Mouse (Mus musculus): Measurements from ENCODE around the gene Nusap1. TPM values are rescaled to one million over a fixed set of nuclear protein-coding genes. Genes with fewer than 3 reads are reported as not detected.
"Not testable (repeated sequence)": the region's sequence is repeated elsewhere in the genome, so short reads cannot be mapped to it uniquely, and the experiment has no call there.

The Nusap1 gene
- total RNA-seq, 1 experiment, result 28.4 TPM

- peaks cover 3% of the 10 kb centered on the region; the same call in 1 of the 2 replicates for H3K36me3 ChIP-seq (ENCODE audit: control insufficient read depth, insufficient read depth, low read length, poor library complexity, severe bottlenecking)
- H3K4me1 ChIP-seq (ENCODE audit: control insufficient read depth in 2 of 2, insufficient read depth in 2 of 2, low read length in 2 of 2, poor library complexity in 1 of 2), result no peaks in the 10 kb centered on the region; a peak in 2 of 4 replicates
- in situ Hi-C loops (cut with MboI; ENCODE audit: low sequenced_read_pairs in 2 of 2, unreplicated experiment in 2 of 2), result no loop called here
- TF ChIP-seq ZNF384 (IDR thresholded peaks at IDR 0.05; ENCODE audit: low read depth, low read length) (no peak), MAFK (IDR thresholded peaks at IDR 0.05; ENCODE audit: insufficient read depth, low read depth, low read length) (no peak), HCFC1 (IDR thresholded peaks at IDR 0.05; ENCODE audit: borderline replicate concordance, insufficient read depth, low read length) (peak; percentile 87), CHD2 (IDR thresholded peaks at IDR 0.05; ENCODE audit: low read depth, low read length) (no peak; the same call in 1 of the 2 replicates)
- peak; percentile 89 for DNase-seq (ENCODE audit: low read depth, low spot score)
- H3K4me3 ChIP-seq (ENCODE audit: insufficient read depth in 1 of 2, low read depth in 1 of 2, low read length in 2 of 2, poor library complexity in 1 of 2, severe bottlenecking in 1 of 2), result peak within 1 kb of the TSS; percentile 93 to 99
- H3K27ac ChIP-seq (ENCODE audit: insufficient read depth, low read depth, low read length, poor library complexity, severe bottlenecking), result no peak within 1 kb of the TSS
- no peaks in the 10 kb centered on the region for H3K9me3 ChIP-seq (ENCODE audit: control insufficient read depth, insufficient read depth, low read depth, low read length)
- H3K9ac ChIP-seq (ENCODE audit: insufficient read depth, low read depth, low read length, poor library complexity, severe bottlenecking), result peak within 1 kb of the TSS; percentile 99
Observed at GRCm38 (mm10) chr2:119662220-119663182, 44.4 kb downstream of the Nusap1 start, which contains the start of gene Ndufaf1. Gene Ndufaf1, minus strand, starts transcription at chr2:119662827.

- H3K9me3 ChIP-seq (ENCODE audit: control insufficient read depth, insufficient read depth, low read depth, low read length); H3K9ac ChIP-seq (ENCODE audit: insufficient read depth, low read depth, low read length, poor library complexity, severe bottlenecking); H3K4me1 ChIP-seq (ENCODE audit: control insufficient read depth in 2 of 2, insufficient read depth in 2 of 2, low read length in 2 of 2, poor library complexity in 1 of 2); H3K27ac ChIP-seq (ENCODE audit: insufficient read depth, low read depth, low read length, poor library complexity, severe bottlenecking); H3K4me3 ChIP-seq (ENCODE audit: insufficient read depth in 1 of 2, low read depth in 1 of 2, low read length in 2 of 2, poor library complexity in 1 of 2, severe bottlenecking in 1 of 2); H3K36me3 ChIP-seq (ENCODE audit: control insufficient read depth, insufficient read depth, low read length, poor library complexity, severe bottlenecking); DNase-seq (ENCODE audit: low read depth, low spot score); in situ Hi-C loops (cut with MboI; ENCODE audit: low sequenced_read_pairs in 2 of 2, unreplicated experiment in 2 of 2): not testable (repeated sequence)
Observed at GRCm38 (mm10) chr2:119665744-119666143, 47.6 kb downstream of the Nusap1 start.

- H3K36me3 ChIP-seq (ENCODE audit: control insufficient read depth, insufficient read depth, low read length, poor library complexity, severe bottlenecking), result no peaks in the 10 kb centered on the region
- no peak for TF ChIP-seq HCFC1 (IDR thresholded peaks at IDR 0.05; ENCODE audit: borderline replicate concordance, insufficient read depth, low read length)
- no peak for TF ChIP-seq MAFK (IDR thresholded peaks at IDR 0.05; ENCODE audit: insufficient read depth, low read depth, low read length)
- TF ChIP-seq CHD2 (IDR thresholded peaks at IDR 0.05; ENCODE audit: low read depth, low read length), result no peak
- no peak for TF ChIP-seq ZNF384 (IDR thresholded peaks at IDR 0.05; ENCODE audit: low read depth, low read length)
- no peak for TF ChIP-seq ZC3H11A (IDR thresholded peaks at IDR 0.05; ENCODE audit: borderline replicate concordance, low read depth, low read length)
- in situ Hi-C loops (cut with MboI; ENCODE audit: low sequenced_read_pairs in 2 of 2, unreplicated experiment in 2 of 2), result no loop called here
- H3K27ac ChIP-seq (ENCODE audit: insufficient read depth, low read depth, low read length, poor library complexity, severe bottlenecking), result no peak overlapping the region
- no peaks in the 10 kb centered on the region for H3K9me3 ChIP-seq (ENCODE audit: control insufficient read depth, insufficient read depth, low read depth, low read length)
- no peaks in the 10 kb centered on the region for H3K4me1 ChIP-seq (ENCODE audit: control insufficient read depth in 2 of 2, insufficient read depth in 2 of 2, low read length in 2 of 2, poor library complexity in 1 of 2)
- H3K9ac ChIP-seq (ENCODE audit: insufficient read depth, low read depth, low read length, poor library complexity, severe bottlenecking), result no peak overlapping the region
- no peak overlapping the region for H3K4me3 ChIP-seq (ENCODE audit: insufficient read depth in 1 of 2, low read depth in 1 of 2, low read length in 2 of 2, poor library complexity in 1 of 2, severe bottlenecking in 1 of 2)
- DNase-seq (ENCODE audit: low read depth, low spot score), result no peak
Observed at GRCm38 (mm10) chr2:119669010-119669409, 50.9 kb downstream of the Nusap1 start.

- no peaks in the 10 kb centered on the region for H3K9me3 ChIP-seq (ENCODE audit: control insufficient read depth, insufficient read depth, low read depth, low read length)
- DNase-seq (ENCODE audit: low read depth, low spot score), result peak; percentile 56
- TF ChIP-seq CHD2 (IDR thresholded peaks at IDR 0.05; ENCODE audit: low read depth, low read length), result no peak
- TF ChIP-seq ZC3H11A (IDR thresholded peaks at IDR 0.05; ENCODE audit: borderline replicate concordance, low read depth, low read length), result no peak
- no peak for TF ChIP-seq ZNF384 (IDR thresholded peaks at IDR 0.05; ENCODE audit: low read depth, low read length)
- no peak for TF ChIP-seq MAFK (IDR thresholded peaks at IDR 0.05; ENCODE audit: insufficient read depth, low read depth, low read length)
- TF ChIP-seq HCFC1 (IDR thresholded peaks at IDR 0.05; ENCODE audit: borderline replicate concordance, insufficient read depth, low read length), result no peak
- no peaks in the 10 kb centered on the region for H3K36me3 ChIP-seq (ENCODE audit: control insufficient read depth, insufficient read depth, low read length, poor library complexity, severe bottlenecking)
- peak within 1 kb of the TSS; percentile 55 for H3K27ac ChIP-seq (ENCODE audit: insufficient read depth, low read depth, low read length, poor library complexity, severe bottlenecking)
- in situ Hi-C loops (cut with MboI; ENCODE audit: low sequenced_read_pairs in 2 of 2, unreplicated experiment in 2 of 2), result no loop called here
- H3K4me1 ChIP-seq (ENCODE audit: control insufficient read depth in 2 of 2, insufficient read depth in 2 of 2, low read length in 2 of 2, poor library complexity in 1 of 2), result peaks cover 0 to 3% of the 10 kb centered on the region in 2 experiments; a peak in 1 of 4 replicates
- H3K9ac ChIP-seq (ENCODE audit: insufficient read depth, low read depth, low read length, poor library complexity, severe bottlenecking), result peak within 1 kb of the TSS; percentile 95
- H3K4me3 ChIP-seq (ENCODE audit: insufficient read depth in 1 of 2, low read depth in 1 of 2, low read length in 2 of 2, poor library complexity in 1 of 2, severe bottlenecking in 1 of 2), result peak within 1 kb of the TSS; percentile 98 to 100
Observed at GRCm38 (mm10) chr2:119674525-119675214, 56.6 kb downstream of the Nusap1 start, which contains the start of gene Rtf1. Gene Rtf1, plus strand, starts transcription at chr2:119675068.
